ENCODE assay signal across 8 mouse cellular contexts in genomic region chr4:118645234-118645633, GRCm38 (mm10). TPM values are rescaled to one million over a fixed set of nuclear protein-coding genes. Genes with fewer than 3 reads are reported as not detected.
DNase-seq lines count a peak whose midpoint lies in the region; ATAC-seq lines count a peak whose summit lies in the region.

No protein-coding gene starts in this region.

- ATAC-seq in common myeloid progenitor, adult 5-6 weeks (replicated peaks; ENCODE audit: low read depth, poor library complexity, severe bottlenecking) = peak; percentile 78

- peak; percentile 39 to 43 for DNase-seq in cerebellum, adult 18-20 months
- no peak for DNase-seq in cerebellum, adult 11-12 months
- DNase-seq in right cerebral cortex, adult 18-20 months = peak; percentile 56
- no peak for DNase-seq in right cerebral cortex, postnatal 36 days (ENCODE audit: low spot score in 2 of 2)
- DNase-seq in induced T-regulatory cell, adult 2 months (ENCODE audit: low read depth) = peak; percentile 64
- peak; percentile 18 to 32 for DNase-seq in lung, adult 18-20 months
- peak; percentile 42 to 83 for DNase-seq in spleen, postnatal 4 days (ENCODE audit: low spot score in 2 of 2)

RNA-seq across cellular contexts. Expression of gene Olfr62, which starts 13.5 kb away (rescaled TPM):
- not detected in 2 replicates for total RNA-seq in common myeloid progenitor, adult 5-6 weeks (2017)

RNA-seq across cellular contexts. Expression of gene Ebna1bp2, which starts 24.6 kb away (rescaled TPM):
- total RNA-seq in common myeloid progenitor, adult 5-6 weeks (2017) = 98.3 and 123 TPM in 2 replicates

RNA-seq across cellular contexts. Expression of gene Cfap57, which starts 24.7 kb away (rescaled TPM):
- total RNA-seq in common myeloid progenitor, adult 5-6 weeks (2017) = 0.46 TPM in 1 of 2 replicates, not detected in the other

RNA-seq across cellular contexts. Expression of gene Olfr1342, which starts 47.3 kb away (rescaled TPM):
- total RNA-seq in common myeloid progenitor, adult 5-6 weeks (2017) = not detected in 2 replicates

RNA-seq across cellular contexts. Expression of gene Olfr1341, which starts 58.1 kb away (rescaled TPM):
- total RNA-seq in common myeloid progenitor, adult 5-6 weeks (2017) = not detected in 2 replicates

Comparison
In these comparisons a context has a peak if more than half of its experiments do, and no peak if none do; other contexts are left out.
1. DNase-seq: peak in cerebellum, adult 18-20 months (2 of 2), right cerebral cortex, adult 18-20 months (single experiment), induced T-regulatory cell, adult 2 months (single experiment), lung, adult 18-20 months (2 of 2) and spleen, postnatal 4 days (2 of 2); none in cerebellum, adult 11-12 months (single experiment) and right cerebral cortex, postnatal 36 days (0 of 2).